7 mouse cellular contexts compared by ENCODE assay signal in the genomic region with DNA sequence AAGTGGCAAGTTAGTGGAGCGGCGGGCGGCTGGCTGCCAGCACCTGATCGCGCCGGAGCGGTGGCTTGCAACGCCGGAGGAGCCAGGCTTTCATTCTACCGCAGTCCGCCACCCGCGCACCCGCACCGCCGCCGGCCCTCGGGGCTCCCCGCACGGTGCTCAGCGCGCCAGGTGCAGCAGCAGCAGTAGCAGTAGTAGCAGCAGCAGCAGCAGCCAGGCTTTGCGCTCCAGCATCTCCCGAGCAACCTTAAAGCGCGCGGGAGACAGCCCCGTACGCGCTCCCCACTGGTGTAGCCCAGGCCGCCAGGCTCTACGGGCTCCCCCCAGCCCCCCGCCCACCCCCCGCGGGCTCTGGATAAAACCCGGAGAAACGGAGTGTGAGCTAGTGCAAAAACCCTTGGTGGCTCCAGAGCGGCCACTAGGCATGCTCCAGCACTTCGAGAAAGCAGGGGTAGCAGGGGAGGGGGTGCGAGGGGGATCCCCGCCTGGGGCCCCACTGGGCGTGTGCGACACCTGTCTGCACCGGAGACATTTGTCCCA. TPM values are rescaled to one million over a fixed set of nuclear protein-coding genes. Genes with fewer than 3 reads are reported as not detected.
DNase-seq lines count a peak whose midpoint lies in the region; ATAC-seq lines count a peak whose summit lies in the region.

No protein-coding gene starts in this region.

- H3K4me1 ChIP-seq in embryonic facial prominence, embryonic 15.5 days, result peaks cover 10% of the 10 kb centered on the region; the same call in 1 of the 2 replicates
- no peaks in the 10 kb centered on the region for H3K4me1 ChIP-seq in liver, embryonic 15.5 days (replicated peaks)

- under 1% methylated on average over 44 of the region's 44 CpGs for WGBS in embryonic facial prominence, embryonic 15.5 days
- 2% methylated on average over 43 of the region's 44 CpGs for WGBS in liver, embryonic 15.5 days (ENCODE audit: insufficient replicate concordance)

- no peak overlapping the region for H3K27ac ChIP-seq in embryonic facial prominence, embryonic 15.5 days (replicated peaks)
- H3K27ac ChIP-seq in liver, embryonic 15.5 days (replicated peaks), result no peak overlapping the region

- DNase-seq in ES-CJ7 (ENCODE audit: low read depth, low spot score) (peak; percentile 32), ZHBTc4 (ENCODE audit: low read depth, low spot score) (peak; percentile 57), adipocyte (ENCODE audit: low spot score) (no peak)
- peak; percentile 12 for DNase-seq in kidney, postnatal 10 days
- peak; percentile 62 for DNase-seq in right cerebral cortex, postnatal 4 days

- no peaks in the 10 kb centered on the region for H3K9me3 ChIP-seq in embryonic facial prominence, embryonic 15.5 days (replicated peaks)
- no peaks in the 10 kb centered on the region for H3K9me3 ChIP-seq in liver, embryonic 15.5 days (replicated peaks)

- peaks cover 49% of the 10 kb centered on the region for H3K27me3 ChIP-seq in embryonic facial prominence, embryonic 15.5 days
- H3K27me3 ChIP-seq in liver, embryonic 15.5 days, result peaks cover 30% of the 10 kb centered on the region

- ATAC-seq in embryonic facial prominence, embryonic 15.5 days (ENCODE audit: insufficient number of reproducible peaks, low FRiP score, low TSS enrichment, low read depth), result peak; percentile 63; the same call in 1 of the 2 replicates
- ATAC-seq in liver, embryonic 15.5 days (ENCODE audit: insufficient read depth), result no peak

- no peaks in the 10 kb centered on the region for H3K36me3 ChIP-seq in embryonic facial prominence, embryonic 15.5 days
- no peaks in the 10 kb centered on the region for H3K36me3 ChIP-seq in liver, embryonic 15.5 days (replicated peaks)

- no peak overlapping the region for H3K9ac ChIP-seq in embryonic facial prominence, embryonic 15.5 days
- H3K9ac ChIP-seq in liver, embryonic 15.5 days, result no peak overlapping the region

- H3K4me2 ChIP-seq in embryonic facial prominence, embryonic 15.5 days (replicated peaks), result peak overlapping the region; percentile 82
- H3K4me2 ChIP-seq in liver, embryonic 15.5 days, result peak overlapping the region; percentile 18

- peak overlapping the region; percentile 45 for H3K4me3 ChIP-seq in embryonic facial prominence, embryonic 15.5 days (replicated peaks)
- no peak overlapping the region for H3K4me3 ChIP-seq in liver, embryonic 15.5 days (replicated peaks)

RNA-seq across cellular contexts. Expression of a gene that starts 0.5 kb away (rescaled TPM):
- polyA plus RNA-seq in embryonic facial prominence, embryonic 15.5 days (2015; fragmentation: Nextera tagmentation; extraction: Ambion mirVana), result 0.44 and 0.53 TPM in 2 replicates
- polyA plus RNA-seq in liver, embryonic 15.5 days (2015; fragmentation: Nextera tagmentation; extraction: Ambion mirVana), result 0.03 TPM in 1 of 2 replicates, not detected in the other
